Mouse (Mus musculus) cortical plate, adult 2 months (tissue): ENCODE measurements around the gene Hmga1. TPM values are rescaled to one million over a fixed set of nuclear protein-coding genes. Genes with fewer than 3 reads are reported as not detected.

Source experiments
- H3K27ac ChIP-seq: fragments of 200-500 bp; 2 replicates; pipeline ENCODE4 v1.5.1; 2012; ENCODE audit warnings: low read length, control low read depth, inconsistent platforms; ENCODE audit not compliant: insufficient read depth
- H3K4me1 ChIP-seq: fragments of 200-500 bp; 2 replicates; pipeline ENCODE4 v1.6.1; 2011; ENCODE audit warnings: low read length; ENCODE audit not compliant: control insufficient read depth, insufficient read depth
- H3K4me3 ChIP-seq: fragments of 200-500 bp; 2 replicates; pipeline ENCODE4 v1.5.1; 2011; ENCODE audit warnings: mild to moderate bottlenecking, low read length, control low read depth; ENCODE audit not compliant: insufficient read depth
- CTCF ChIP-seq: fragments of 200-500 bp; IDR thresholded peaks from 2 replicates; pipeline ENCODE4 v1.5.1; 2011; ENCODE audit warnings: mild to moderate bottlenecking, control low read depth, low read length; ENCODE audit not compliant: insufficient read depth; ENCODE audit errors: extremely low read depth
- POLR2A ChIP-seq: fragments of 200-500 bp; IDR thresholded peaks from 2 replicates; pipeline ENCODE4 v1.6.1; 2011; ENCODE audit warnings: mild to moderate bottlenecking, low read length, control low read depth; ENCODE audit not compliant: insufficient read depth; ENCODE audit errors: extremely low read depth
- polyA plus RNA-seq: library from polyadenylated mRNA; depleted of rRNA; stranded (reverse); fragments of >200 nt; gene quantifications from 2 replicates; pipeline ENCODE4 v1.2.3, GENCODE M21; 2012; rRNA removed

The Hmga1 gene
- polyA plus RNA-seq, result 73.3 and 75.1 TPM in 2 replicates

- Histone ChIP-seq H3K4me3 (peak within 1 kb of the TSS; percentile 85), H3K4me1 (no peaks in the 10 kb centered on the region), H3K27ac (peak within 1 kb of the TSS; percentile 91)
- TF ChIP-seq POLR2A, result peak; percentile 15; the same call in 1 of the 2 replicates
- TF ChIP-seq CTCF, result no peak
Measured at GRCm38 (mm10) chr17:27556315-27557011, at the start of gene Hmga1. Gene Hmga1, plus strand, starts transcription at chr17:27556497.

- H3K4me3 ChIP-seq, result no peak overlapping the region
- TF ChIP-seq POLR2A (no peak), CTCF (no peak)
- H3K27ac ChIP-seq, result no peak overlapping the region
- H3K4me1 ChIP-seq, result no peaks in the 10 kb centered on the region
Measured at GRCm38 (mm10) chr17:27506871-27507590, 49.3 kb upstream of the Hmga1 start.

GRCm38 (mm10) chr17:27507591-27507945 lies 48.7 kb upstream of the Hmga1 start:
- Histone ChIP-seq H3K4me1 (no peaks in the 10 kb centered on the region), H3K27ac (no peak overlapping the region), H3K4me3 (no peak overlapping the region)
- TF ChIP-seq CTCF (no peak), POLR2A (no peak)

- Histone ChIP-seq H3K4me3 (no peak overlapping the region), H3K27ac (no peak overlapping the region), H3K4me1 (no peaks in the 10 kb centered on the region)
- TF ChIP-seq POLR2A (no peak), CTCF (no peak)
Measured at GRCm38 (mm10) chr17:27508002-27508401, 48.3 kb upstream of the Hmga1 start.

GRCm38 (mm10) chr17:27508513-27508912 lies 47.8 kb upstream of the Hmga1 start:
- TF ChIP-seq POLR2A (no peak), CTCF (no peak)
- H3K4me3 ChIP-seq, result no peak overlapping the region
- no peaks in the 10 kb centered on the region for H3K4me1 ChIP-seq
- H3K27ac ChIP-seq, result no peak overlapping the region

GRCm38 (mm10) chr17:27509056-27509455 lies 47.2 kb upstream of the Hmga1 start:
- Histone ChIP-seq H3K4me3 (no peak overlapping the region), H3K4me1 (no peaks in the 10 kb centered on the region), H3K27ac (no peak overlapping the region)
- TF ChIP-seq POLR2A (no peak), CTCF (no peak)

- Histone ChIP-seq H3K4me1 (no peaks in the 10 kb centered on the region), H3K4me3 (no peak overlapping the region), H3K27ac (no peak overlapping the region)
- TF ChIP-seq CTCF (no peak), POLR2A (no peak)
Measured at GRCm38 (mm10) chr17:27510258-27511124, 45.8 kb upstream of the Hmga1 start.

- H3K4me3 ChIP-seq, result peak overlapping the region; percentile 58
- TF ChIP-seq CTCF (no peak), POLR2A (no peak)
- H3K4me1 ChIP-seq, result no peaks in the 10 kb centered on the region
- H3K27ac ChIP-seq, result no peak overlapping the region
Measured at GRCm38 (mm10) chr17:27511125-27511735, 45.1 kb upstream of the Hmga1 start.
